Mouse (Mus musculus): ENCODE results near the gene Grk6.
"Not testable (repeated sequence)": the region's sequence is repeated elsewhere in the genome, so short reads cannot be mapped to it uniquely, and the experiment has no call there.

The Grk6 gene

DNA sequence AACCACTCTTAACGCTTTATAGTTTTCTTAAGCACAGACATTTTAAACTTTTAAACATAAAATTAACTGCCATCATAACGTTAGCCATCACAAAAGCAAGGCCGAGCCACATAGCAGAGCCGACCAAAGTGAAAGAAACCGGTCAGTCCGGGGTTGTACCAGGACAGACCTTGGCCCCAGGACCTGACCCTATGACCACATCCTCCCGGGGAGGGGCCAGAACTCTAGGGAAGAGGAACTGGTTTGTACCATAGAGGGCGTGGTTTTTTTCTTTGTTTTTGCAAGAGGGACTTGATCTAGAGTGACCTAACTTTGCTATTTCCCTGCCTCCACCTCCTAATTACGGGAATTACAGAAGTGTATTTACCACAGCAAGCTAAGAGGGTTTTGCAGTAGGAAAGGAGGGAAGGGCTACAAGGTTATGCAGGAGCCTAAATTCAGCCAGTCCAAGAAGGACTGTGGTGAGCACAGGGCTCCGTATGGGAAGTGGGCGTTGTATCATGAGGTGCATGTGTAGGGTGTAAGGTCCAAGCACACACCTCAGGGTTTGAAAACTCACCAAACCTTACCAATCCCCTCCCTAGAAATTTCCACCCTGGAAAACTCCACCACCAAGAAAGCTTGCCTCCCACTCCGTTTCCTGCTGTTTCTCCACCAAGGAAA lies 15.5 kb upstream of the Grk6 start:
- DNase-seq, result peak; percentile 67 to 74

DNA sequence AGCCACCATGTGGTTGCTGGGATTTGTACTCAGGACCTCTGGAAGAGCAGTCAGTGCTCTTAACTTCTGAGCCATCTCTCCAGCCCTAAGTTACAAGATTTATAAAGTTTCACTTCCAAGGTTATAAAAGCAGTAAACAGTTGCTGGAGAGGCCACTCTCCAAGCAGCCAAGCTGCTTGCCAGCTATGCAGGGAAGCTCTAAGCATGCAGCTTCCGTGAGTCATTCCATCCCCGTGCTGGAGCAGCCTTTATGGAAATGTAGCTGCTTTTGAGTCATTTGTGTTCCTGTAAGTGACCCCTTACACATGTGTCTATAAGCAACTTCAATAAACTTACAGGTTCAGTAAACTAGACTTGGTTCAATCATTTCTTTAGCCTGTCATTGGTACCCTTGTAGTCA lies 14.3 kb upstream of the Grk6 start:
- no peak for DNase-seq

DNA sequence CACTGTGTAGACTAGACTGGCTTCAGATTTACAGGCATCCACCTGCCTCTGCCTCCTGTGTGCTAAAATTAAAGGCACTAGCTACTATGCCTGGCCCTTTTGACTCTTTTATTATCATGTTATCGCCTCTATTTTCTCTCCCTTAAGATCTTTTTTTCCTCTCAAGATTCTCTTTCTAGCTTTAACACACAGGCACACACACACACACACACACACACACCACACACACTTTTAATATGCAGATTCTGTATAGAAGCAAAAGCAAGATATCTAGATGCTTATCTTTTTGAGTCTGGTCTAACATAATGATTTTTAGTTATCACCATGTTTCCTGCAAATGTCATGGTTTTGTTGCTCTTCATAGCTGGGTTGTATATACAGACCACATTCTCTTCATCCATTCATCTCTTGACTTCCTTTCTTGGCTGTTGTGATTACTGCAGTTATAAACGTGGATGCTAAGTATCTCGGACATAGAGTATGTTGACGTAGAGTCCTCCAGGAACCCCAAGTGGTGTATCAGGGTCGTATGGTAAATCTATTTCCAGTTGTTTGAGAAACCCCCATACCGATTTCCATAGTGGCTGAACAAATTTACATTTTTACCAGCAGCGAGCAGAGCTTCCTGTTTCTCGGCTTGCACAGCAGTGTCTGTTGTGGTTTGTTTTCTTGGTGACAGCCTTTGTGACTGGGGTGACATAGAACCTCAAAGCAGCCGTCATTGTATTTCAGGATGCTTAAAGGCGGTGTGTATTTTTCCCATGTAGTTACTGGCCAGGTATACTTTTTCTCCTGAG lies 12.8 kb upstream of the Grk6 start:
- no peak for DNase-seq

DNA sequence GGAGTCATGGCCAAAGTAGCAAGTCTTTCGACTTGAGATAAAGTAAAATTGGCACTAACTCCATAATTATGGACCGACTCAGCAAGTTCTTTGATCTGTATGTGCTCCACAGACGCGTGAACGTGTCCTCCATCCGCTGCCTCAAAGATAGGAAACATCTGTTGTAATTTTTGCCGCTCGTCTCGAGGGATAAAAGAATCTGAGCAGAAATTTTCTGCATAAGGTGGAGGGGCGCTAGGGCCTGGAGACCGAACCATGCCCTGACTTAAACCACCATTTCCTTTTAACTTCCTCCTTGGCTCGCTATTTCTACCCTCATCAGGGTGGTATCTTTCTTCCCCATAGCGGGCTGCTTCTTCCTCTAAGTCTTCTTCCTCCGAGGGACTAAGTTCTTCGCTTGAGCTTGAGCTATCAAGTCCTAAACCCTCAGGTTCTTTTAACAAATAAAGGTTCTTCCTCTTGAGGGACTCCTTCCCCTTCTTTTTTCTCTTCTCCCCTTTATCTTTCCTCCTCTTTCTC lies 7.7 kb upstream of the Grk6 start:
- not testable (repeated sequence) for DNase-seq

DNA sequence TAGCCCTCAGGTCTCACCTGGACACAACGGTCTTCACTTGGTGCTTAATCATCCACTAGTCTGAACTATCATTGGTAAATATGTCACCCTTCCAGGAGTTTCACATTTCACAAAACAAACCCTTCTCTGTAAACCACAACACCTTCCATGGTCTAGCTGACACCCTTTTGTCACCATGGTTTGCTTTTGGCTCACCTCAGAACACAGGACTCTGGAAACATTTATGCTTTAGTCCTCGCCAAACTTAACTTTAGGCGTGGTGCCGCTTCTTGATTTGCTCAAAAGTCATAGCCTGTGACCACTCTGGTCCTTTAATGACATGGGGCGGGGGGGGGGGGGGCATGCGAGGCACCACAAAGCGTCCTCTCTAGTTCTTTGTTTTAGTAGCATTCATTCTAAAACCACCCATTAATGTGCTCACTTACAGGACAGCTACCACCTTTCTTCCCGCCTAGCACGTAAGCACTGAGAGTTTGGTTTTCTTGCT lies 1.0 kb upstream of the Grk6 start:
- no peak for DNase-seq

DNA sequence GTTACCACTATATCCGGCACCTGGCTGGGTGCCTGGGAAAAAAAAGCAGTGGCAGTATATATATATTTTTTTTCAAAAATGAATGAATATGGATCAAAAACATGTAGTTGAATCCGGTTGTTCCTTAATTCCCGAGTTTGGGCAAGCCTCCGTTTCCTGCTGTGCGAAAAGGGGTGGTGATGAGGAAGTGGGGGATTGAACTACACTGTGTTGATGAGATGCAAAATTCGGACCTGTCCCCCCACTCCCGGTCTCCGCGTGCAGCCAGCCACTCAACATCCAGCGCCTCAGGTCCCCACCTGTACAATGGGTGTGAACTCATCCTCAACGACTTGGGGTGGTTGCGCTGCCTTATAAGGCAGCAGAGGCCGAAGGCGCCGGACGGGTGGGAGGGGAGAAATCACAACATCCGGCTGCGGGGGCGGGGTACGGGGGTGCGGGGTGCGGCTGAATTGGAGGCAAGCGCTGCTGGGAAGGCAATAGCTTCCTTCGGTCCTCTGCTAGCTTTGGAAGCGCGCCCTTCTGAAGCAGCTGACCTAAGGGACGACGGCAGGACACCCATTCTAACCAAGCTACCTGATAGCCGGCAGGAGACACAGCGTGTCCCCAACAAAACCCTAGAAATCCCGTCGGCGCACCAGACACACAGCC lies 461 bp upstream of the Grk6 start:
- DNase-seq, result no peak

DNA sequence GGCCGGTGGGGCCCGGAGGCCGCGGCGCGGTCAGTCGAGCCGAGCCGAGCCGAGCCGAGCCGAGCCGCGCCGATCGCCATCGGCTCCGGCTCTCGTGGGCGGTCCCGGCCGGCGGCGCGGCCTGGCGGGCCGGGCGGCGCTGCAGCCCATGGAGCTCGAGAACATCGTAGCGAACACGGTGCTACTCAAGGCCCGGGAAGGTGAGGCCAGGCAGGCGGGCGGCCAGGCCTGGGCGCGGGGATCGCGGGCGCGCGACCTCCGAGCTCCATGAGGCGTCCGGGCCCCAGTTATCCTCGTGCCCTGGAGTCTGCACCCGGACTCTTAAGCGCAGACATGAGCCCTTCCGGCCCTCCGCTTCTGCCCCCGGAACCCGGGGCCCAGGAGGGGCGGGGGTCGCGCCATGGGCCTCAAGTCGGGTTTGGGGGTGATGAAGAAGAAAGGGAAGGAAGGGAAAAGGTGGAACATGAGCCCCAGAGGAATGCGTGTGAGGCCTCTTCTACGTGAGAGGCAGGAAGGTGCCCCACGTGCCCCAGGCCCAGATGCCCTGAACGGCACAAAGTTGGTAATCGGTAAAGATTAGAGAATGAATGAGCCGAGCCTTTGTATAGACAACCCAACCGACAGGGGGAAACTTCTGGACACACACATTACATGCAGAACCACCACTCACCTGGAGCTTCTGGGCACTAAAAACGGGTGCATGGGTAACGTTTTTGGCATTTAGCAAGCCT lies 654 bp downstream of the Grk6 start:
- DNase-seq, result no peak

DNA sequence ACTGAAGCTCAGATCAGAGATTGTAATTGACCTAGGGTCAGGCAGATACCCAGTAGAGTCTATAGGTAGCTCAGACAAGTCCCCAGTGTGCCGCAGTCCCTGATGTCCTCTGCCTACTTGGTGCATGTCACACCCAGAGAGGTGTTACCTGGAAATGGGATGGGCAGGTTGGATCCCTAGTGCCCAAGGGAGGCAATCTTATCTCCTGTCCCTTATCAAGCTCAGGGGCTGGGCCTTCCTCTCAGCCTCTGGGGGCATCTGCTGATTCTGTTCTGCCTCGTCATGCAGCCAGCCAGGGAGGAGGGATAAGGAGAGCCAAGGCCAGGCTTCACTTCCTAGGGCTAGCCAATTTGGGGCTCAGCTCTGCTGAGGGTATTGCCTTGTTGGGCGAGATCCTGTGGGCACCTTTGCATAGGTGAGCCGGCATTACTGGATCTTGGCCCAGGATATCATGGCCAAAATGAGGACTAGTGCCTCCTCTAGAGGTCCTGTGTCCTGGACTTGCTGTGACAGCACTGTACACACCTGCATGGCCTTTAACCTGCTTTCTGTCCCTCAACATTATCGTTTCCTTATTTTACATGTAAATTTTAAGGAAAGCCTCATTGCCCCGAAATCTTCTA lies 1.7 kb downstream of the Grk6 start:
- no peak for DNase-seq

DNA sequence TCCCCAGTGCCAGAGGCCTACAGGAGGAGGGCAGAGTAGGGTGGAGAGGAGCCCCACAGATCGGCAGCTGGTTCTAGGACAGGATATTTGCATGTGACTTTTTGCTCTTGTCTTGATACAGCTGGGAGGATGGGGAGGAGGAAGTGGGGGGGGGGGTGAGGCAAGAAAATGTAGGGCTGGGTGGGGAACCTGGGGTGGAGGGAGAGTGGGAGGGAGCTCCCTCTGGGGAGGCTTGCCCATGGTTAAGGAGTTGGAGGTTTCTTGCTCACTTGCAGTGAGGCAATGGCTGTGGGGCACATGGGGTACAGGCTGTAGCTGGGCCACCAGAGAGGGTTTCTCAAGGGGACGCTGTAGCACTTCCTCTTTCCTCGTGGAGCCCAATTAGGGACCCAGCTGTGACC lies 2.7 kb downstream of the Grk6 start:
- no peak for DNase-seq

DNA sequence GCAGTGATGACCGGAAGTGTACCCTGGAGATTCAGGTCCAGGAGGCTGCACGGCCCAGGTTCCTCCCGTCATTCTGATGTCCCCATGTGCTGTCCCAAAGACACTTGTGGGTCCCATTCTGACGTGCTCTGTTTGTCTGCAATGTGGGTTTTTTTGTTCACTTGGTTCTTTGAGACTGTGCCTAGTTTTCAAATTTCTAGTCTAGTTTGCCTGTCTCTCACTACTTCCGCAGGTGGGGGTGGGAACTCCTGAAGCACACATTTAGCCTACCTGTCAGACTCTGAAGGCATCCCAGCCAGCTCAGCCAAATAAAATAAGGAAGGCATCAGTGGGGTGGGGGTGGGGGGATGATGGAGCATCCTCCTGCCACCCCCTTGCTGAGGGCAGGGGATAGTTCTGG lies 3.3 kb downstream of the Grk6 start:
- DNase-seq, result no peak

DNA sequence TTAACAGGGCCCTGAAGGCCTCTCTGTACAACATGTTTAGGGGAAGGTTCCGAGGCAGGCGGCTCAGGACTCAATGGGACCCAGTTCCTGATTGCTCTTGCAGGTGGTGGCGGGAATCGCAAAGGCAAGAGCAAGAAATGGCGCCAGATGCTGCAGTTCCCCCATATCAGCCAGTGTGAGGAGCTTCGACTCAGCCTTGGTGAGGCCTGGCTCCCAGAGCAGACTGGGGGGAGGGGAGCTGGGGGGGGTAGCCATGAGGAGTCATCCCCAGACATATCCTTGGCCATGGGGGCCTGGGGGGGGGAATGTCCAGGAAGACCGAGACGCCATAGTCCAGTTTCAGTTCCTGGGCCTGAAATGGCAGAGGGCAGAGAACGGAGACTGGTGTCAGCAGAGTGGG lies 4.3 kb downstream of the Grk6 start:
- no peak for DNase-seq

DNA sequence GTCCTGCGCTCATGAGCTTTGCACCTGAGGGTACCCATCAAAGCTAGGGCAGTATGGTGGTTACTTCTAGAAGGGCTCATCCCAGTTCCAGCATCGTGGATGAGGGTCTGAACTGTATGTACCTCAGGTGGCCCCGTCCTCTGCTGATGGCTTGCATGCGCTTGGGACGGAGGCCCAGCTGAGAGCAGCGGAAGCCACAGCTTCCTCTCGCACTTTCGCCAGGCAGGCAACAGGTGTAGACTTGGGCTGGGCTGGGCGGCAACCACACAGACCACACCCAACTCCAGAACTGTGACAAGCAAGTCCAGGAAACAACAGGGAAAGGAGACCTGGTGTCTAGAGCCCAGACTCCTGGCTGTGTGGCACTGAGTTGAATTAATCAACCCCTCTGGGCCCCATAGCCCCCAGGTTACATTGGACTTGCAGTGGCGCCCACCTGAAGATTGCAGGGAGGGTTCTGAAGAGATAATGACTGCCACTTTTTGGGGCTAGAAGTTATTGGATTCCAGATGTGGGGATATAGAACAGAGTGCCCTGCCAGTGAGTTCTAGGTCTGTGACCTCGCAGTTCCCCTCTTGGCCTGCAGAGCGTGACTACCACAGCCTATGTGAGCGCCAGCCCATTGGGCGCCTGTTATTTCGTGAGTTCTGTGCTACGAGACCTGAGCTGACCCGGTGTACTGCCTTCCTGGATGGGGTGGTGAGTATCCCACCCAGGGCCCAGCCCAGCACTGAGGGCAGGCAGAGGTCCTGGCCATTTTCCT lies 5.0 kb downstream of the Grk6 start:
- no peak for DNase-seq

DNA sequence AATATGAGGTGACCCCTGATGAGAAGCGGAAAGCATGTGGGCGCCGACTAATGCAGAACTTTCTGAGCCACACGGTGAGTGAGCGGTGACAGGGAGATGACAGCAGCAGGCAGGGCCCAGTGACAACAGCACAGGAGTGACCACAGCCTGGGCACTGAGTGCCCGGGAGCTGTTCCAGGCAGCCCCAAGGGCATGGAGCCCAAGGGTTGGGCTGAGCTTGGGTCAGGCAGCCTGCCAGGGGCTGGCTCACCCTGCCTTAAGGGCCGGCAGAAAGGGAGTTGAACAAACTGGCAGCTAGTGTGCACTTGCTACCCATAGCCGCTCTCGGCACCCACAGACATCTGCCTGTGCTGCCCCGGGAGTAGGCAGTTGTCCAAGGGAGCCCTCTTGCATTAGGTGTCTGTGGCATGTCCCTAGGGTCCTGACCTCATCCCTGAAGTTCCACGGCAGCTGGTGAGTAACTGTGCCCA lies 5.7 kb downstream of the Grk6 start:
- no peak for DNase-seq

DNA sequence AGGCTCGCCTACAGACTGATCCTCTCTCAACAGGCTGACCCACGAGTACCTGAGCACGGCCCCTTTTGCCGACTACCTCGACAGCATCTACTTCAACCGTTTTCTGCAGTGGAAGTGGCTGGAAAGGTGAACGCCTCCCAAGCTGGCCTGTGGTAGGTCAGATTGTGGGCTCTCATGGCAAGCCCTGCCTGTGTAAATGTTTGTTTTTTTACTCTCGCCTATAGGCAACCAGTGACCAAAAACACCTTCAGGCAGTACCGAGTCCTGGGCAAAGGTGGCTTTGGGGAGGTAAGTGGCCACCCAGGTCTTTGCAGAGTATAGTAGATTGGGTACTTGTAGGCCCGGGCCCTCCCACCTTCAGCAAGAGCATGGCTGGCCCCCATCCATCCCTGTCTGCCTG lies 6.4 kb downstream of the Grk6 start:
- no peak for DNase-seq

DNA sequence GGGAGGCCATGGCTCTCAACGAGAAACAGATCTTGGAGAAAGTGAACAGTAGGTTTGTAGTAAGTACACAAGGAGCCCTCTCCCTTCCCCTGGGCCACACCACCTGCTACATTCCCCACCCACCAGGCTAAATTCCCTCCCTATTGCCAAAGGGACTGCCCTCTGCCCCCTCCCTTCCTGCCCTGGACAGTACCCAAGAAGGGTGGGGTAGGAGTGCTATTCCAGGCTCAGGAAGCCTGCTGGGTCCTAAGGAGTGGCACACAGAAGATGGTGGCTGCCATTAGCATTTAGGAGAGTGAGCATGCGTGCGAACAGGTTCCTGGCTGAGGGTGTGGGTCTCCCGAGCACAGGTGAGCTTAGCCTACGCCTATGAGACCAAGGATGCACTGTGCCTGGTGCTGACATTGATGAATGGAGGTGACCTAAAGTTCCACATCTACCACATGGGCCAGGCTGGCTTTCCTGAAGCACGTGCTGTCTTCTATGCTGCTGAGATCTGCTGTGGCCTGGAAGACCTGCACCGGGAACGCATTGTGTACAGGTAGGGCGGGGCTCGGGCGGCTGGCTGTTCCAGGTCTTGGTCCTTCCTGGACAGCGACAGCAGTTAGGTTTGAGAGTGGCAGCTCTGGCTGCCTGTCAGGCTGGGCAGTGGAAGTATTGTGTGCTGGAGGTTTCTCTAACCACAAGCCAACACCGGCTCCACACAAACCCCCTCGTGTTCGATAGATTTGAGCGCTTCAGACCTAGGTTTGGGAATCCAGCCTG lies 7.1 kb downstream of the Grk6 start:
- DNase-seq, result no peak

DNA sequence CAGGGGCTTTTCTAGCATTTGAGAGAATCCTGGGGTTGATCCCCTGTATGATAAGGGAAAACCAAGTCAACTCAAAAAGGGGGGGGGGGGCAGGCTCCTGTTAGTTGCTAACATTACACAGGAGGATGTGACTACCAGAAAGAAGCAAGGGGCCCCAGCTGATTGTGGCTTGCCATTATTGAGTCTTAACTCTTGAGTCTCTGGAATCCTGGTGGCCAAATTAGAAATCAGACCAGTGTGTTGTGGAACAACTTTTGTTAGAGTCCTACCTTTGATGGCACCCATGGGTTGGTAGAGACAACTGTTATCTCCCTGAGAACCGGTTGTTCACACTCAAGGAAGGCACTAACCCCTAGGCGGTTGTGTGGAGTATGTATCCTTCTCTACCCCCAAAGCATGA lies 18.1 kb downstream of the Grk6 start:
- DNase-seq, result no peak

DNA sequence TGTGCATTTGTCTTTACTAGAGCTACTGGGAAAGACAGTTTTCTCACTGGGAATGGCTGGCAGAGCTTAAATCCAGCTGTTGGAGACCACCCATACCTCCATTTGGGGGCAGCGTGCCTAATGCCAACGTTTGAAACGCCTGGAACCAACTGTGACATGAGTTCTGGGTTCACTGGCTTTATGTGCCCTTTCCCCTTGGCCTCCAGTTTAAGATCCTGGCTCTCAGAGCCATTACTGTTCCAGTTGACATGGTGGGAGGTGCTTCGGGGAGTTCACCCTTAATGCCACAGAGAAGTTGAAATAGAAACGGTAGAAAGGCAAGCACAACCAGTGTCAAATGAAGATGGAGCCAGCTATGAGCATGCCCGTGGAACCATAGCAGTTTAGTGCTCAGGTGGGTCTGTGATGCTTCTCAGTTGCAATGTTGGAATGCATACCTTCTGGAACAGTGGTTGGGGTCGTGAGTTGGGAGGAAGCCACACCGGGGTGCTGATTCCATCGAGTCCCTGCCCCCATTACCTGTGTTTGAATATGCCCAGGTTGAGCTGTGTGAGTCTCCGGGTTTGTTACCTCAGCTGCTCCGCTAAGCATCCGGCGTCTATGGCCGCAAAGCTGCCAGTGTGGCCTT lies 18.6 kb downstream of the Grk6 start:
- no peak for DNase-seq

DNA sequence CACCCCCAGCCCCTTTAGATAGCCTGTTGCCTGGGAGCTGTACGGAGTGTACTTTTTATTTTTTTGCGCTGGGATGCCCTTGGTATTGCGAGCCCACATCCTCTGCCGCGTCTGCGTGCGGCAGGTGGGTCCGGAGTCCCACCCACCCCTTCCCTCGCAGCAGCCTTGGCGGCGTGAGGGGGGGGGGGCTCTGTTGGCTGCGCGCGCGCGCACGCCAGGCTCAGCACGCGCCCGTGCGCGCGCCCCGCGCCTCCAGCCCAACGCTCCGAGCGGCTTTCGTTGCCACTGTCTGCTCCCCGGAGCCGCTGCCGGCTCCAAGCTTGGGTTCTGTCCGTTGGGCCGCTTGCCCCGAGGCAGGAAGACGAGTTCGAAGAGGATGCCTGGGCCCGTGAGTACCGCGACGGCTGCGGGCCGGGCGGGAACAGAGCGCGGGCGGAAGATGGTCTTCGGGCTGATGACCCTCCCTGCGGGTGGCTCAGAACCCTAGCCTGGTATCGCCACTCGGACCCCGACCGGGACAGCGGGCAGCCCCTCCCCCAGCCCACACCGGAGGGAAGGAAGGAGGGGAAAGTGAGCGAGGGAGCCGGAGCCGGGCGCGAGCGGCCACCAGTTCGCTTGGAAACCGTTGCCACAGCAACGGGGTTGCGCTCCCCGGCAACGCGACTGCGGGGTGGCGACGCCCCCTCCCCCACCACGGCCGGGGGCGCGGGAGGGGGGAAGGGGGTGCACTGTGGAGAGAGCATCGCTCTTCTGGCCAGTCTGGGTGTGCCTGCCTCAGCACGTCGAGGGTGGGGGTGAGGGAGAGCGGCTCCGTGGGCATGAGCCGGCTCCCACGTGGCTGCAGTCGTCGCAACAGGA lies 19.4 kb downstream of the Grk6 start, which contains the start of gene Prr7:
TSS of gene Prr7 (plus strand) at position 241 of the 858 bp plus-strand sequence.
- DNase-seq, result no peak

DNA sequence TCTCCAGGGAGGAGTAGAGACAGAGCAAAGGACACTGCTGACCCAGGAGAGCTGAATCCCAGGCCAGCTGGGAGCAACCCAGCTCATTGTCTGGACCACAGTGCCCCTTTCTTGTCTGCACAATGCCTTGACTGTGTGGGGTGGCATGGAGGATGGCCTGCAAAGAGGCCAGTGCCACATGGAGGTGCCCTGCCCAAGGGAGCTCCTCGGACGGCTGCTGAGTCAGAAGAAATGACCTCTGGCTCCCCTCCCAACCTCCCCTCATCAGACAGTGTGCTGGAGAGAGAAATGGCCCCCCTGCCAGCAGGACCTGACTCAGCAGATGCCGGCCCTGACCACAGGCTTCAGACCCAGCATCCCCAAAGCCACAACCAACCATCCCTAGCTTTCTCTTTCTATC lies 20.3 kb downstream of the Grk6 start:
- DNase-seq, result no peak
